Mouse (Mus musculus): ENCODE measurements around the gene Dlx5. TPM values are rescaled to one million over a fixed set of nuclear protein-coding genes. Genes with fewer than 3 reads are reported as not detected.

Dlx5 gene
- polyA plus RNA-seq, 1 experiment from 2014 or later: 40.2 TPM

- H3K36me3 ChIP-seq (ENCODE audit: control insufficient read depth, insufficient read depth, low read length): no peaks in the 10 kb centered on the region
Measured at GRCm38 (mm10) chr6:6864441-6865440, 17.1 kb downstream of the Dlx5 start.

GRCm38 (mm10) chr6:6863955-6864354 is 17.9 kb downstream of the Dlx5 start:
- Histone ChIP-seq H3K9me3 (ENCODE audit: control insufficient read depth, low read length) (no peaks in the 10 kb centered on the region), H3K4me1 (ENCODE audit: control insufficient read depth, insufficient read depth, low read length) (peaks cover 10% of the 10 kb centered on the region; the same call in 1 of the 2 replicates), H3K4me2 (ENCODE audit: low read depth, low read length) (peak overlapping the region; percentile 72), H3K9ac (ENCODE audit: low read depth, low read length) (peak overlapping the region; percentile 82), H3K27ac (replicated peaks; ENCODE audit: low read depth, low read length) (peak overlapping the region; percentile 91), H3K27me3 (replicated peaks; ENCODE audit: control insufficient read depth, insufficient read depth, low read length) (peaks cover 90% of the 10 kb centered on the region), H3K4me3 (ENCODE audit: low read depth, low read length) (peak overlapping the region; percentile 54), H3K36me3 (ENCODE audit: control insufficient read depth, insufficient read depth, low read length) (no peaks in the 10 kb centered on the region)
- WGBS: 2% methylated on average over 10 of the region's 21 CpGs
- peak; percentile 5; the same call in 1 of the 2 replicates for ATAC-seq (ENCODE audit: low read depth)
- no peak for DNase-seq (ENCODE audit: low spot score)

More at GRCm38 (mm10) chr6:6864441-6865440, 17.1 kb downstream of the Dlx5 start:
- H3K27ac ChIP-seq (replicated peaks; ENCODE audit: low read depth, low read length): peak overlapping the region; percentile 91
- H3K27me3 ChIP-seq (replicated peaks; ENCODE audit: control insufficient read depth, insufficient read depth, low read length): peaks cover 90% of the 10 kb centered on the region
- peaks cover 10% of the 10 kb centered on the region; the same call in 1 of the 2 replicates for H3K4me1 ChIP-seq (ENCODE audit: control insufficient read depth, insufficient read depth, low read length)
- peak overlapping the region; percentile 72 for H3K4me2 ChIP-seq (ENCODE audit: low read depth, low read length)
- H3K9me3 ChIP-seq (ENCODE audit: control insufficient read depth, low read length): no peaks in the 10 kb centered on the region
- DNase-seq (ENCODE audit: low spot score) (no peak), ATAC-seq (ENCODE audit: low read depth) (no peak)
- H3K9ac ChIP-seq (ENCODE audit: low read depth, low read length): peak overlapping the region; percentile 82
- 9% methylated on average over 36 of the region's 36 CpGs for WGBS
- peak overlapping the region; percentile 54 for H3K4me3 ChIP-seq (ENCODE audit: low read depth, low read length)

DNA sequence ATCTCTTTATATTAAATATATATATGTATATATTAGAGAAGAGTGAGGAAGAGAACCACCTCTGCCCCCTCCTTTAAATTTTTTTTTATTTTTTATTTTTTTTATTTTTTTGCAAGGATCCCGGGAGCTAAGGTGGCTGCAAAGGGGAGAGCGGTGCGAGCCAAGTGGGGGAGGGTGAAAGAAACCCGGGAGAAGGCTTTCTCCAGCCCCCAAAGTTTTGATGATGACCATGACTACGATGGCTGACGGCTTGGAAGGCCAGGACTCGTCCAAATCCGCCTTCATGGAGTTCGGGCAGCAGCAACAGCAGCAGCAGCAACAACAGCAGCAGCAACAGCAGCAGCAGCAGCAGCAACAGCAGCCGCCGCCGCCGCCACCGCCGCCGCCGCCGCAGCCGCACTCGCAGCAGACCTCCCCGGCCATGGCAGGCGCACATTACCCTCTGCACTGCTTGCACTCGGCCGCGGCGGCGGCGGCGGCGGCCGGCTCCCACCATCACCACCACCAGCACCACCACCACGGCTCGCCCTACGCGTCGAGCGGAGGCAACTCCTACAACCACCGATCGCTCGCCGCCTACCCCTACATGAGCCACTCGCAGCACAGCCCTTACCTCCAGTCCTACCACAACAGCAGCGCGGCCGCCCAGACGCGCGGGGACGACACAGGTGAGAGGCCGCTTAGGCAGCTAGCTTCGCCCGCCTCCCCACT is 18.6 kb downstream of the Dlx5 start, which contains the start of gene Dlx6:
Gene Dlx6, plus strand, starts transcription at position 175 of the 711 bp plus-strand sequence.
- Histone ChIP-seq H3K4me3 (ENCODE audit: low read depth, low read length) (peak within 1 kb of the TSS; percentile 54), H3K27me3 (replicated peaks; ENCODE audit: control insufficient read depth, insufficient read depth, low read length) (peaks cover 91% of the 10 kb centered on the region), H3K9ac (ENCODE audit: low read depth, low read length) (peak within 1 kb of the TSS; percentile 82), H3K27ac (replicated peaks; ENCODE audit: low read depth, low read length) (peak within 1 kb of the TSS; percentile 91), H3K9me3 (ENCODE audit: control insufficient read depth, low read length) (no peaks in the 10 kb centered on the region), H3K4me1 (ENCODE audit: control insufficient read depth, insufficient read depth, low read length) (peaks cover 10% of the 10 kb centered on the region; the same call in 1 of the 2 replicates), H3K4me2 (ENCODE audit: low read depth, low read length) (peak within 1 kb of the TSS; percentile 72), H3K36me3 (ENCODE audit: control insufficient read depth, insufficient read depth, low read length) (no peaks in the 10 kb centered on the region)
- no peak for DNase-seq (ENCODE audit: low spot score)
- ATAC-seq (ENCODE audit: low read depth): peak; percentile 28
- 0% methylated on average over 9 of the region's 52 CpGs for WGBS

- Histone ChIP-seq H3K27ac (replicated peaks; ENCODE audit: low read depth, low read length) (peak overlapping the region; percentile 91), H3K4me3 (ENCODE audit: low read depth, low read length) (peak overlapping the region; percentile 54), H3K9me3 (ENCODE audit: control insufficient read depth, low read length) (no peaks in the 10 kb centered on the region), H3K4me1 (ENCODE audit: control insufficient read depth, insufficient read depth, low read length) (peaks cover 10% of the 10 kb centered on the region; the same call in 1 of the 2 replicates), H3K36me3 (ENCODE audit: control insufficient read depth, insufficient read depth, low read length) (no peaks in the 10 kb centered on the region), H3K4me2 (ENCODE audit: low read depth, low read length) (peak overlapping the region; percentile 72), H3K9ac (ENCODE audit: low read depth, low read length) (peak overlapping the region; percentile 82), H3K27me3 (replicated peaks; ENCODE audit: control insufficient read depth, insufficient read depth, low read length) (peaks cover 95% of the 10 kb centered on the region)
- ATAC-seq (ENCODE audit: low read depth) (peak; percentile 87), DNase-seq (ENCODE audit: low spot score) (peak; percentile 96)
- under 1% methylated on average over 23 of the region's 23 CpGs for whole genome bisulfite sequencing
Measured at GRCm38 (mm10) chr6:6862611-6863010, 19.3 kb downstream of the Dlx5 start.

- no peak for ATAC-seq (ENCODE audit: low read depth)
- peak overlapping the region; percentile 82; the same call in 1 of the 2 replicates for H3K9ac ChIP-seq (ENCODE audit: low read depth, low read length)
- H3K9me3 ChIP-seq (ENCODE audit: control insufficient read depth, low read length): no peaks in the 10 kb centered on the region
- peak; percentile 75 for DNase-seq (ENCODE audit: low spot score)
- peak overlapping the region; percentile 72 for H3K4me2 ChIP-seq (ENCODE audit: low read depth, low read length)
- 3% methylated on average over 11 of the region's 11 CpGs for WGBS
- H3K4me3 ChIP-seq (ENCODE audit: low read depth, low read length): peak overlapping the region; percentile 54
- peaks cover 10% of the 10 kb centered on the region; the same call in 1 of the 2 replicates for H3K4me1 ChIP-seq (ENCODE audit: control insufficient read depth, insufficient read depth, low read length)
- peaks cover 97% of the 10 kb centered on the region for H3K27me3 ChIP-seq (replicated peaks; ENCODE audit: control insufficient read depth, insufficient read depth, low read length)
- peak overlapping the region; percentile 61 for H3K27ac ChIP-seq (replicated peaks; ENCODE audit: low read depth, low read length)
- H3K36me3 ChIP-seq (ENCODE audit: control insufficient read depth, insufficient read depth, low read length): no peaks in the 10 kb centered on the region
Measured at GRCm38 (mm10) chr6:6861798-6862428, 20.0 kb downstream of the Dlx5 start.

- Histone ChIP-seq H3K4me1 (ENCODE audit: control insufficient read depth, insufficient read depth, low read length) (peaks cover 10% of the 10 kb centered on the region; the same call in 1 of the 2 replicates), H3K9ac (ENCODE audit: low read depth, low read length) (peak overlapping the region; percentile 67), H3K27ac (replicated peaks; ENCODE audit: low read depth, low read length) (peak overlapping the region; percentile 77), H3K4me2 (ENCODE audit: low read depth, low read length) (peak overlapping the region; percentile 72), H3K4me3 (ENCODE audit: low read depth, low read length) (peak overlapping the region; percentile 38), H3K9me3 (ENCODE audit: control insufficient read depth, low read length) (no peaks in the 10 kb centered on the region), H3K36me3 (ENCODE audit: control insufficient read depth, insufficient read depth, low read length) (no peaks in the 10 kb centered on the region), H3K27me3 (replicated peaks; ENCODE audit: control insufficient read depth, insufficient read depth, low read length) (peaks cover 97% of the 10 kb centered on the region)
- 2% methylated on average over 21 of the region's 21 CpGs for WGBS
- ATAC-seq (ENCODE audit: low read depth) (no peak), DNase-seq (ENCODE audit: low spot score) (no peak)
Measured at GRCm38 (mm10) chr6:6861086-6861797, 20.6 kb downstream of the Dlx5 start.

DNA sequence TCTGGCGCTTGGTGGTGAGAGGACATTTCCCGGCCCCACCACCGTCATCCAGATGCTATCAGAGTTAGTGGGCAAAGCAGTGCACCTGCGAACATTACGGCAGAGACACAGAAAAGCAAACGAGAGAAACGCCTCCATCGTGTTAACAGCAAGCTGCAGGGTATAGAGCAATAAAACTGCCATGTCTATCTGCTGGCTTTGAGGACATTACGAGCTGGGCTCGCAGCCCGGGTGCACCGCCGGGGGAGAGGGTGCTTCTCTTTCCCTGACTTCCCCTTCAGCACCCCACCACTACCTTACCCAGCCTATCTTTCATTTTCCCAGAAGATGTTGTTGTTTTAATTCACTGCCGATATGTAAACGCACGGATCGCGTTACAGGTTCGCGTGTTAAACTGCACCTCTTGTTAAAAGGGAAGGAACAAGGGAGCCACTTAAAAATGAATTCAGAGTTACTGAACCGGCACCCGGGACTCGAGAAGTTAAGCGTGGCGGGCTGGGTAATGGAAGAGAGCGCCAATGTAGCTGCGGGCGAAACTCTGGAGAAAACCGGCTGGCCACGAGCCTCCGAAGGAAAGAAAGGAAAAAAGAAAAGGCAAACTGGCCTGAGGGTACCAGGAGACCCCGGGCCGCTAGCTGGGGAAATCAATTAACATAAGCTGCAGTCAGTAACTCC is 21.3 kb downstream of the Dlx5 start:
- Histone ChIP-seq H3K9ac (ENCODE audit: low read depth, low read length) (peak overlapping the region; percentile 67), H3K27ac (replicated peaks; ENCODE audit: low read depth, low read length) (peak overlapping the region; percentile 77), H3K4me2 (ENCODE audit: low read depth, low read length) (peak overlapping the region; percentile 72), H3K36me3 (ENCODE audit: control insufficient read depth, insufficient read depth, low read length) (no peaks in the 10 kb centered on the region), H3K27me3 (replicated peaks; ENCODE audit: control insufficient read depth, insufficient read depth, low read length) (peaks cover 95% of the 10 kb centered on the region), H3K4me1 (ENCODE audit: control insufficient read depth, insufficient read depth, low read length) (peaks cover 10% of the 10 kb centered on the region; the same call in 1 of the 2 replicates), H3K4me3 (ENCODE audit: low read depth, low read length) (peak overlapping the region; percentile 38), H3K9me3 (ENCODE audit: control insufficient read depth, low read length) (no peaks in the 10 kb centered on the region)
- WGBS: under 1% methylated on average over 31 of the region's 33 CpGs
- no peak for ATAC-seq (ENCODE audit: low read depth)
- no peak for DNase-seq (ENCODE audit: low spot score)
